Mouse (Mus musculus) thymus, adult 2 months (tissue): ENCODE measurements around the gene Gcc2.

Experiments used
- CTCF ChIP-seq: fragments of 200-500 bp; IDR thresholded peaks from 2 replicates; pipeline ENCODE4 v1.5.1; 2012; ENCODE audit warnings: mild to moderate bottlenecking, control low read depth, low read length, moderate library complexity, borderline replicate concordance; ENCODE audit not compliant: control insufficient read depth, poor library complexity, insufficient read depth; ENCODE audit errors: extremely low read depth
- POLR2A ChIP-seq: fragments of 200-500 bp; IDR thresholded peaks from 2 replicates; pipeline ENCODE4 v1.6.1; 2012; ENCODE audit warnings: mild to moderate bottlenecking, low read length, control low read depth, moderate library complexity; ENCODE audit not compliant: control insufficient read depth, poor library complexity, insufficient read depth; ENCODE audit errors: extremely low read depth

GRCm38 (mm10) chr10:58282238-58282637 is 26.9 kb downstream of the Gcc2 start:
- TF ChIP-seq CTCF (no peak), POLR2A (no peak)
